Mouse (Mus musculus): ENCODE results near the gene Smad6. TPM values are rescaled to one million over a fixed set of nuclear protein-coding genes. Genes with fewer than 3 reads are reported as not detected.

Gene Smad6
- polyA plus RNA-seq, 1 experiment from 2014 or later = 13.4 TPM

DNA sequence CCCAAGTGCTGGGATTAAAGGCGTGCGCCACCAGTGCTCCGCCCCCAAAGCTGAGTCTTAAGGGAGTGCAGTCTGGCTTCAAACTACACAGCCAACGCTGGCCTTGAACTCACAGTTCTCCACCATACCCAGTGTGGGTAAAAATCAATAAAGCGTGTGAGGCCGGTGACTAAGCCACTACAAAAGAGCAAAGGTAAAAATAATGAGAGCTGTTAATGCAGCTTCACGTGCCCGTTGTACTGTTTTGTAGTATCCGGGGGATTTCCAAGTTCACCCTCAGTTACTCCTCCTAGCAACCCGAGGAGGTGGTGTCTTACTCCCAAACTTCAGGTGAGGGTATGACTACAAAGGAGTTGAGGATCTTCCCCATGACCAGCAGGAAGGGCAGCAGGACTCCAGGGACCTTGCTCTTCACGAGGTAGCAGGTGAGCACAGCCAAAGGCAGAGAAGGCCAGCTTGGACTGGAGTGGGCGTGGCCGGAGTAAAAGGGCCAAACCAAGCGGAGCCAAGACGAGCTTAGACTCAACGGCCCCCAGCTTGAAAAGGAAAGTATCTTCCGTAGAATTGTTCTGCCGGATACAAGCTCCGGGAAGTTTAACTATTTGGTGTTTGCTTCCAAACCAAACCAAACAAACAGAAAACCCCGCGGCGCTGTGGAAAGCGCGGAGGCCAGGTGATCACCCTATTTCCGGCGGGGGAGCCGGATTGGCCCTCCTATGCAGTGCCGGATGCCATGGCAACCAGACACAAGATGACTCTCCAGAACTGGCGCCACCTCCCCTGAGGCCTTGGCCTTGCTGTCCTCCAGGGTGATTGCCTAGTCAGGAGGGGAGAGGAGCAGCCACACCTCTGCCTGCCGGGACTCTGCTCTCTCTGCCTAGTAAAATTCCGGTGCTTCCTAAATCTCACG, 27.9 kb upstream of the Smad6 start:
- Histone ChIP-seq H3K4me2 (replicated peaks; ENCODE audit: low read depth, low read length) (peak overlapping the region; percentile 65), H3K27ac (ENCODE audit: low read length) (peak overlapping the region; percentile 74), H3K4me1 (ENCODE audit: insufficient read depth, low read depth, low read length) (0 out of 2 replicates have a peak, but pooled peaks cover 16% of the 10 kb centered on the region), H3K4me3 (ENCODE audit: low read depth, low read length) (peak overlapping the region; percentile 39), H3K9ac (replicated peaks; ENCODE audit: low read depth) (0 out of 2 replicates have a peak overlapping the region, but pooled peaks have one; percentile 29), H3K36me3 (ENCODE audit: insufficient read depth, low read length) (no peaks in the 10 kb centered on the region), H3K27me3 (replicated peaks; ENCODE audit: insufficient read depth, low read length) (no peaks in the 10 kb centered on the region), H3K9me3 (ENCODE audit: low read length) (no peaks in the 10 kb centered on the region)
- ATAC-seq = peak; percentile 89
- TF ChIP-seq CTCF (IDR thresholded peaks at IDR 0.05) (no peak; the same call in none of the 2 replicates), EP300 (IDR thresholded peaks at IDR 0.05) (no peak)
- 12% methylated on average over 32 of the region's 32 CpGs for WGBS
- DNase-seq (ENCODE audit: low spot score) = peak; percentile 94

DNA sequence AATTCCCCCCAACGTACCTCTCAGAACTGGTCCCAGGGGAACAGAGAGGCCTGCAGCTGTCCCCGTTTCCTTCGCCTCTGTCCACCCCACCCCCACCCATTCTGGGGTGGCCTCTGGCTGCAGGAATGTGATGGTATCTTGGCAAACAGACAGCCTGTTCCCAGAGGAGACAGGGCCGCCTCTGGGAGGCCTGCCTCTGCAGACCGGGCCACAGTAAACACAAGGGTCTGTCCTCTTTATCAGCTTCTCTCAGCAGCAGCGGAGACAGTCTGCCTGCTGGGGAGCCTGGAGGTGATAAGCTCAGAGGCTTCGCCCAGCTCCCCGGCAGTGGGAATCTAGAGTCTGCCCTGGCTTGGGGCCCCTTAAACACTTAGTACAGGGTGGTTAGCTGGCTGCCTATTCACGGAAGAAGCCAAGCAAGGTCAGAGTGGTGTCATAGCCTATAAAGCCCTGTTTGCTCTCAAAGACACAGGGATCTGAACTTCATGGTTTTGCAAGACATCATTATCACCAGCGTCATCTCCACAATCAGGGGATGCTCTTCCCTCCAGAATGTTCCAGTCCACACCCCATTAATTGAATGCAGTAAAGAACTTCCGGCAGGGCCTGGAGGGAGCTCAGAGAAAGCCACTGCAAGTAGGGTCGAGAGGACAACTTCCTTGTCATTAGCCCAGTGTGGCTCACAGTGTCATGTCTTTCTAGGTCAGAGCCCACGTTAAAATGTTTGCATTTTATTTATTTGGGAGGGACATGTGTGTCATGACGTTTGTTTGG, 23.4 kb upstream of the Smad6 start:
- 0 out of 2 replicates have a peak, but pooled peaks cover 11% of the 10 kb centered on the region for H3K4me1 ChIP-seq (ENCODE audit: insufficient read depth, low read depth, low read length)
- 0 out of 2 replicates have a peak overlapping the region, but pooled peaks have one; percentile 0 for H3K4me2 ChIP-seq (replicated peaks; ENCODE audit: low read depth, low read length)
- H3K27me3 ChIP-seq (replicated peaks; ENCODE audit: insufficient read depth, low read length) = no peaks in the 10 kb centered on the region
- DNase-seq (ENCODE audit: low spot score) (peak; percentile 82), ATAC-seq (peak; percentile 81)
- no peaks in the 10 kb centered on the region for H3K9me3 ChIP-seq (ENCODE audit: low read length)
- H3K36me3 ChIP-seq (ENCODE audit: insufficient read depth, low read length) = no peaks in the 10 kb centered on the region
- H3K9ac ChIP-seq (replicated peaks; ENCODE audit: low read depth) = no peak overlapping the region
- H3K27ac ChIP-seq (ENCODE audit: low read length) = peak overlapping the region; percentile 81
- H3K4me3 ChIP-seq (ENCODE audit: low read depth, low read length) = no peak overlapping the region
- peak; percentile 40 for TF ChIP-seq CTCF (IDR thresholded peaks at IDR 0.05)
- TF ChIP-seq EP300 (IDR thresholded peaks at IDR 0.05) = peak; percentile 75
- 10% methylated on average over 14 of the region's 14 CpGs for WGBS

DNA sequence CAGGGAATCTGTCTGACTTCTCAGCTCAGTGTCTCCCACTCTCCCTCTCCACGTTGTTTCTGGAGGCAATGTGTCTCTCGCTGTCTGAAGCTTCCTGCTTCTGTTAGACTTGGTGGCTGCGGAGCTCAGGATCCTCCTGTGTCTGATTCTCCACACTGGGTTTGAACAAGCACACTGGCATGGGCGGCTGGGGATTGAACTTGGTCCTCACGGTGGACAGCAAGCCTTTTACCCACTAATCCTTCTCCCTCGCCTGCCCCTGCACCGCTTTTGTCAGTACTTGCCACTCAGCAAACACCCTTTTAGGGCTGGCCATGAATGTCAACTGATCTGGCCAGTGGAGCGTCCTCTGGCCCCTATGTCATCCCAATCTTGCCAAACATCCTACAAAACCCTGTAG, 22.5 kb upstream of the Smad6 start:
- H3K4me3 ChIP-seq (ENCODE audit: low read depth, low read length) = no peak overlapping the region
- H3K27me3 ChIP-seq (replicated peaks; ENCODE audit: insufficient read depth, low read length) = no peaks in the 10 kb centered on the region
- no peaks in the 10 kb centered on the region for H3K9me3 ChIP-seq (ENCODE audit: low read length)
- no peaks in the 10 kb centered on the region for H3K36me3 ChIP-seq (ENCODE audit: insufficient read depth, low read length)
- TF ChIP-seq CTCF (IDR thresholded peaks at IDR 0.05) (no peak), EP300 (IDR thresholded peaks at IDR 0.05) (no peak)
- H3K9ac ChIP-seq (replicated peaks; ENCODE audit: low read depth) = no peak overlapping the region
- 57% methylated on average over 8 of the region's 8 CpGs for WGBS
- H3K27ac ChIP-seq (ENCODE audit: low read length) = peak overlapping the region; percentile 81; the same call in 1 of the 2 replicates
- DNase-seq (ENCODE audit: low spot score) (no peak), ATAC-seq (no peak)
- no peak overlapping the region for H3K4me2 ChIP-seq (replicated peaks; ENCODE audit: low read depth, low read length)
- 0 out of 2 replicates have a peak, but pooled peaks cover 4% of the 10 kb centered on the region for H3K4me1 ChIP-seq (ENCODE audit: insufficient read depth, low read depth, low read length)

DNA sequence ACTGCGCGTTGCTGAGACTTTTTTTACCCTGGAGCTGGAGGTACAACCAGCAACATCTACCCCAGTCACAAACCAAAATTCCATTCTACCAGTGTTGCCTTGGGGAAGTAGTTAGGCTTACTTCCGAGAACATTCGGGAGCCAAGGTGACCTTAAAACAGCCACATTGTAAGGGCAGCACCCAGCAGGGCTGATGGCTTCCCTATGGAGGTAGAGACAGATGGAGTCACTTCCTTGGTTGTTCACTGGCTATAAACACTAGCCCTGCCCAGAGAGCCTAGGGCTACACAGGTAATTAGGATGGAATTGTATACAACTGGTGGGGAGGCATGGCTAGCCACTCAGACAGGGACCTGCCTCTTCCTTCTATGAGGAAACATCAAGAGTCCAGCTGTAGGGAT, 21.1 kb upstream of the Smad6 start:
- Histone ChIP-seq H3K9ac (replicated peaks; ENCODE audit: low read depth) (no peak overlapping the region), H3K4me2 (replicated peaks; ENCODE audit: low read depth, low read length) (no peak overlapping the region), H3K27me3 (replicated peaks; ENCODE audit: insufficient read depth, low read length) (no peaks in the 10 kb centered on the region), H3K36me3 (ENCODE audit: insufficient read depth, low read length) (no peaks in the 10 kb centered on the region), H3K4me1 (ENCODE audit: insufficient read depth, low read depth, low read length) (0 out of 2 replicates have a peak, but pooled peaks cover 2% of the 10 kb centered on the region), H3K9me3 (ENCODE audit: low read length) (no peaks in the 10 kb centered on the region), H3K4me3 (ENCODE audit: low read depth, low read length) (no peak overlapping the region), H3K27ac (ENCODE audit: low read length) (no peak overlapping the region)
- DNase-seq (ENCODE audit: low spot score) (no peak), ATAC-seq (no peak)
- no peak for TF ChIP-seq CTCF (IDR thresholded peaks at IDR 0.05)
- TF ChIP-seq EP300 (IDR thresholded peaks at IDR 0.05) = no peak
- 87% methylated on average over 4 of the region's 4 CpGs for WGBS

DNA sequence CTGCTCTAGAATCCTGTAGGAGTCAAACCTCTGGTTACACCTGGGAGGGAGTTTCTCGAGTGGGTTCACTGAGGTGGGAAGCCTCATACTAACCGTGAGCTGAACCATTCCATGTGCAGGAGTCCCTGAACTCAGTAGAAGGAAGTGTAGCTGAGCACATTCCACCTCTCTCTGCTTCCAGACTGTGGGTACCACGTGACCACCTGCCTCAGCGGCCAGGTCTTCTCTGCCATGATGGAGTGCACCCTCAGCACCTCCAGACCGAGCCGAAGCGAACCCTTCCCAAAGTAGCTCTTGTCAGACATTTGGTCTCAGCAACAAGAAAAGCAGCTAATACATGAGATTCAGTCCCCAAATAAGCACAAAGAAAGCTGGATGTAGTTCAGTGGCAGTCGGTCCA, 20.4 kb upstream of the Smad6 start:
- 0 out of 2 replicates have a peak, but pooled peaks cover 2% of the 10 kb centered on the region for H3K4me1 ChIP-seq (ENCODE audit: insufficient read depth, low read depth, low read length)
- WGBS = 84% methylated on average over 8 of the region's 8 CpGs
- TF ChIP-seq EP300 (IDR thresholded peaks at IDR 0.05) (no peak), CTCF (IDR thresholded peaks at IDR 0.05) (no peak)

More for the DNA sequence above, 20.4 kb upstream of the Smad6 start:
- Histone ChIP-seq H3K4me2 (replicated peaks; ENCODE audit: low read depth, low read length) (no peak overlapping the region), H3K4me3 (ENCODE audit: low read depth, low read length) (no peak overlapping the region), H3K36me3 (ENCODE audit: insufficient read depth, low read length) (no peaks in the 10 kb centered on the region), H3K9ac (replicated peaks; ENCODE audit: low read depth) (no peak overlapping the region), H3K27me3 (replicated peaks; ENCODE audit: insufficient read depth, low read length) (no peaks in the 10 kb centered on the region), H3K27ac (ENCODE audit: low read length) (no peak overlapping the region), H3K9me3 (ENCODE audit: low read length) (no peaks in the 10 kb centered on the region)
- DNase-seq (ENCODE audit: low spot score) = no peak
- ATAC-seq = no peak

Data from lung, postnatal 0 days (tissue).